Mouse (Mus musculus): ENCODE results near the gene Map3k5. TPM values are rescaled to one million over a fixed set of nuclear protein-coding genes. Genes with fewer than 3 reads are reported as not detected.

The Map3k5 gene
- polyA plus RNA-seq, 1 experiment from 2014 or later, result 3.1 TPM

DNA sequence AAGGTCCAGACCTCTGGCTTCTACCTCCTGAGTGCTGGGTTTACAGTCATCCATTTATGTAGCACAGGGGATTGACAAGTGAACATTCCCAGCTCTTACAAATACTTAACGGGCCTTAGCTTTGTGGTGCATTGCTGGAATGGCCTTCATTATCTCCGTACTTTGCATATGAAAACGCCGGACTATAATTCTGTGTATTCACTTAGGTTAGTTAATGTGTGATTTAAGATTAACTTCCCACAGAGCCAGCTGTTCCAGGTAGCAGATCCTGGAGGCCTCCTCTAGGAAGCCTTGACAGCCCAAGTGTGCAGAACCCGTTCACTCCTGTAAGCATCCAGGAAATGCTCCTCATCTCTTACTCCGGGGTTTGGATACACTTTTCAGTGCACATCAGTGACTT is 4.5 kb downstream of the Map3k5 start:
- Histone ChIP-seq H3K36me3 (ENCODE audit: insufficient read depth, low read length) (no peaks in the 10 kb centered on the region), H3K27ac (ENCODE audit: low read length) (no peak overlapping the region), H3K4me1 (ENCODE audit: insufficient read depth, low read depth, low read length) (peaks cover 3% of the 10 kb centered on the region; the same call in 1 of the 2 replicates), H3K27me3 (replicated peaks; ENCODE audit: insufficient read depth, low read length) (no peaks in the 10 kb centered on the region), H3K4me3 (ENCODE audit: low read depth, low read length) (no peak overlapping the region), H3K4me2 (replicated peaks; ENCODE audit: low read depth, low read length) (no peak overlapping the region), H3K9me3 (ENCODE audit: low read length) (no peaks in the 10 kb centered on the region), H3K9ac (replicated peaks; ENCODE audit: low read depth) (no peak overlapping the region)
- DNase-seq (ENCODE audit: low spot score) (no peak), ATAC-seq (no peak)
- no peak for TF ChIP-seq EP300 (IDR thresholded peaks at IDR 0.05)
- no peak for TF ChIP-seq CTCF (IDR thresholded peaks at IDR 0.05)
- 81% methylated on average over 6 of the region's 6 CpGs for WGBS

DNA sequence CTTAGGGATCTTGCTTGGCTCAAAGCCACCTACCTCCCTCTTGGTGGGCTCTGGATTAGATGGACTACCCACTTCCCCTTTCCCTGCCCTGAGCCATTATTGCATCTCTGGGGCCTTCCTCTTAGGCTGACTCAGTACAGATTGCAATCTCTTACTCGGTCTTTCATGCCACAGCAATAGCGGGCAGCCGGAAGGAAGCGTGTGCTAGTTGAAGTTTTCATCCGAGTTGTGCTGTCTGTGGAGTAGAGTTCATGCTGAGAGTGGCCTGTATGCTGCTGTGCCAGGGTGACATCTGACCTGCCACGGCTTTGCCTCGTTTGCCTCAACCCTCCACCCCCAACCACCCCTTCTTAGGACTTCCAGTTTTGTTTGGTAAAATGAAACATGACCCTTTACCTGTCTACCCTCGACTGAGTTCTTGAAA is 5.0 kb downstream of the Map3k5 start:
- no peak for TF ChIP-seq EP300 (IDR thresholded peaks at IDR 0.05)
- no peak for TF ChIP-seq CTCF (IDR thresholded peaks at IDR 0.05)
- DNase-seq (ENCODE audit: low spot score) (peak; percentile 47), ATAC-seq (peak; percentile 19)
- Histone ChIP-seq H3K9me3 (ENCODE audit: low read length) (no peaks in the 10 kb centered on the region), H3K4me2 (replicated peaks; ENCODE audit: low read depth, low read length) (no peak overlapping the region), H3K4me1 (ENCODE audit: insufficient read depth, low read depth, low read length) (peaks cover 3% of the 10 kb centered on the region; the same call in 1 of the 2 replicates), H3K27me3 (replicated peaks; ENCODE audit: insufficient read depth, low read length) (no peaks in the 10 kb centered on the region), H3K9ac (replicated peaks; ENCODE audit: low read depth) (no peak overlapping the region), H3K4me3 (ENCODE audit: low read depth, low read length) (no peak overlapping the region), H3K27ac (ENCODE audit: low read length) (no peak overlapping the region), H3K36me3 (ENCODE audit: insufficient read depth, low read length) (no peaks in the 10 kb centered on the region)
- WGBS, result 43% methylated on average over 8 of the region's 8 CpGs

DNA sequence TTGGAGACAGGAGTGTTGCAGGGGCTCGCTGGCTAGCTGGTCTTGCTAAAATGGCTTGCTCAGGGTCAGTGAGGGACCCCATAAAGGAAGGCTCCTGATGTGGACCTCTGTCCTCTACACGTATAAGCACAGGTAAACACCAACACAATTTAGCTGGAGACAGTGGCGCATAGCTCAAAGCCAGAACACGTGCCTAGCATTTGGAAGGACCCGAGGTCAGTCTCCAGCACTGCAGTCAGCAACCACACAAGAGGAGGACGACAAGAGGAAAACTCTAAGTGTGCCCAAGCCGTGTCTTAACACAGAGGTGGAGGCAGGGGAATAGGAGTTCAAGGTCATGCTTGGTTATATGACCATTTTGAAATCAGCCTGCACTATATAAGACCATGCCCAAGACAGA is 5.9 kb downstream of the Map3k5 start:
- no peak for ATAC-seq

DNA sequence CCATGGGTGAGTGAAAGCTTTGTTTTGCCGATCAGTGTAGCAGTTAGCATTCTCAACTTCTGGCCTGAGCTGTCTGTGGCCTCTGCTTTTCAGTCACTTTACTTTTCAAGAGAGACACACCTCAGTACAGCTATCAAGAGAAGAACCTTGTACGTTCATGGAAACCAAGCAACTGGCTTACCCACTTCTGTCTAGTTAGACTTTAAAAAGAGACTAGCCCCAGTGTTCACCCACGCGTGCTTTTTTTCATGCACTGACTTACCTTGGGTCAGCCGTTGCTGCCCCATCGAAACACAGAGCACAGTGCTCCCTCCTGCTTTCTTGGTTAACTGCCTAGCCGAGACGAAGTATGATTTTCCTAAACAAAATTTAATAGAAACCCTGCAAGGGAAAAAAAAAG is 6.4 kb downstream of the Map3k5 start:
- H3K27ac ChIP-seq (ENCODE audit: low read length), result no peak overlapping the region
- H3K4me1 ChIP-seq (ENCODE audit: insufficient read depth, low read depth, low read length), result peaks cover 3% of the 10 kb centered on the region; the same call in 1 of the 2 replicates
- no peak overlapping the region for H3K4me3 ChIP-seq (ENCODE audit: low read depth, low read length)
- H3K9me3 ChIP-seq (ENCODE audit: low read length), result no peaks in the 10 kb centered on the region
- no peak overlapping the region for H3K4me2 ChIP-seq (replicated peaks; ENCODE audit: low read depth, low read length)
- 77% methylated on average over 8 of the region's 8 CpGs for WGBS
- no peak for TF ChIP-seq CTCF (IDR thresholded peaks at IDR 0.05)
- no peak for TF ChIP-seq EP300 (IDR thresholded peaks at IDR 0.05)
- ATAC-seq (no peak), DNase-seq (ENCODE audit: low spot score) (no peak)
- H3K36me3 ChIP-seq (ENCODE audit: insufficient read depth, low read length), result no peaks in the 10 kb centered on the region
- H3K9ac ChIP-seq (replicated peaks; ENCODE audit: low read depth), result no peak overlapping the region
- no peaks in the 10 kb centered on the region for H3K27me3 ChIP-seq (replicated peaks; ENCODE audit: insufficient read depth, low read length)

More for the DNA sequence above, 5.9 kb downstream of the Map3k5 start:
- no peak overlapping the region for H3K4me2 ChIP-seq (replicated peaks; ENCODE audit: low read depth, low read length)
- H3K4me1 ChIP-seq (ENCODE audit: insufficient read depth, low read depth, low read length), result peaks cover 3% of the 10 kb centered on the region; the same call in 1 of the 2 replicates
- WGBS, result 83% methylated on average over 7 of the region's 7 CpGs
- no peak overlapping the region for H3K4me3 ChIP-seq (ENCODE audit: low read depth, low read length)
- no peaks in the 10 kb centered on the region for H3K36me3 ChIP-seq (ENCODE audit: insufficient read depth, low read length)
- no peak overlapping the region for H3K9ac ChIP-seq (replicated peaks; ENCODE audit: low read depth)
- no peaks in the 10 kb centered on the region for H3K9me3 ChIP-seq (ENCODE audit: low read length)
- no peak for TF ChIP-seq CTCF (IDR thresholded peaks at IDR 0.05)
- TF ChIP-seq EP300 (IDR thresholded peaks at IDR 0.05), result no peak
- no peak for DNase-seq (ENCODE audit: low spot score)
- no peak overlapping the region for H3K27ac ChIP-seq (ENCODE audit: low read length)
- H3K27me3 ChIP-seq (replicated peaks; ENCODE audit: insufficient read depth, low read length), result no peaks in the 10 kb centered on the region

DNA sequence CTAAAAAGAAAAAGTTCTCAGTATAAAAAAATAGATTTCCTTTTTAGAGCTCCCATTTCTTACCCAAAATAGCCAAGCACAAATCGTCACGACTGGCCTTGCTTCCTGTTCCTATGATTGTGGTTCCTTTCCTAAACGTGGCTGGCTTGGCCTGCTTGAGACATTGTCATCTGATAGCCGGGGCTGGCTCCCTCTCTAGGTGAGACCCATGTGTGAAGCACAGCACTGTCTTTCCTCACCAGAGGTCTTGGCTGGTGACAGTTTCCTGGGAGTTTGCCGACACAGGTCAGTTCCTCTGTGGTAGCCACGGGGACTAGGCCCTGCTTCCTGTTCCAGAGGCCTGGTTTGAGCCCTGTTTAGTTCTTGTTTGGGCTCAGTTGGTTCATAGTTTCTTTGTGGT is 6.8 kb downstream of the Map3k5 start:
- ATAC-seq (peak; percentile 20; the same call in 1 of the 2 replicates), DNase-seq (ENCODE audit: low spot score) (peak; percentile 19)
- H3K4me2 ChIP-seq (replicated peaks; ENCODE audit: low read depth, low read length), result no peak overlapping the region
- no peaks in the 10 kb centered on the region for H3K27me3 ChIP-seq (replicated peaks; ENCODE audit: insufficient read depth, low read length)
- H3K27ac ChIP-seq (ENCODE audit: low read length), result no peak overlapping the region
- no peak overlapping the region for H3K9ac ChIP-seq (replicated peaks; ENCODE audit: low read depth)
- WGBS, result 44% methylated on average over 6 of the region's 6 CpGs
- H3K4me1 ChIP-seq (ENCODE audit: insufficient read depth, low read depth, low read length), result peaks cover 3% of the 10 kb centered on the region; the same call in 1 of the 2 replicates
- H3K9me3 ChIP-seq (ENCODE audit: low read length), result no peaks in the 10 kb centered on the region
- TF ChIP-seq EP300 (IDR thresholded peaks at IDR 0.05) (no peak), CTCF (IDR thresholded peaks at IDR 0.05) (no peak)
- no peak overlapping the region for H3K4me3 ChIP-seq (ENCODE audit: low read depth, low read length)
- H3K36me3 ChIP-seq (ENCODE audit: insufficient read depth, low read length), result no peaks in the 10 kb centered on the region

DNA sequence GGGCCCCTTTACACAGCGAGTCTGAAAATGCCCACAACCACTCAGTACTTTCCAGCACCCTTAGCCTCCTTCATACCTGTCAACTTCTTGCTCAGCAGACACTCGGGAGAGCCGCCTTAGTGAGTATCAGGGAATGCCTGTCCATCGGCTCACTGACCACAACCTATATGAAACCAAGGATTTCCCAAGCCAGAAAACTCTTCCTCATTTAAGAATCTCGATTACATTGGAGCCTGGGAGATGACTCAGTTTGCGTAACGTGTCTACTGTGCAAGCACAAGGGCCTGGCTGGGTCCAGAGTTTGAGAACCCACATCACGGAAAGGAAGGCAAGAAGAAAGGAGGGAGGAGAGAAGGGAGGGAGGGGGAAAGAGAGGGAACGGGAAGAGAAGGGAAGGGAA is 7.6 kb downstream of the Map3k5 start:
- peak; percentile 46 for DNase-seq (ENCODE audit: low spot score)

DNA sequence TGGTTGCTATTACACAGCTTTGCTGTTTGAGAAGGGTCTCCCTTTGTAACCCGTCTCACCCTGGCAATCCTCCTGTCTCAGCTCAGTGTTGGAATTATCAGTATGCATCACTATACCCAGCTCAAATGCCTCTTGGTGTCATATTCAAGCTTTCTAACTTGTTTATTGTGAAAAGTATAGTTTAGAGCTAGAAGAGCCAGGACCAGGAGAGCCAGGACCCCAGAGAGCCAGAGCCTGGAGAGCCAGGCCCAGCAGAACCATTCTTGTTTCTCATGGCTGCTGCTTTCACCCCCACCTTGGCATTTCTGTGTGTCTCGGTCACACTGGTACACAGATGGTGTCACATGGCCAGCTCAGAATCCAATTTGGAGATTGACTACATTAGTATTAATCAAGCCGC is 8.3 kb downstream of the Map3k5 start:
- no peak for DNase-seq (ENCODE audit: low spot score)
- no peak overlapping the region for H3K9ac ChIP-seq (replicated peaks; ENCODE audit: low read depth)
- no peaks in the 10 kb centered on the region for H3K27me3 ChIP-seq (replicated peaks; ENCODE audit: insufficient read depth, low read length)
- H3K4me1 ChIP-seq (ENCODE audit: insufficient read depth, low read depth, low read length), result no peaks in the 10 kb centered on the region
- H3K27ac ChIP-seq (ENCODE audit: low read length), result no peak overlapping the region
- TF ChIP-seq EP300 (IDR thresholded peaks at IDR 0.05) (no peak), CTCF (IDR thresholded peaks at IDR 0.05) (no peak)
- no peak overlapping the region for H3K4me3 ChIP-seq (ENCODE audit: low read depth, low read length)
- no peaks in the 10 kb centered on the region for H3K9me3 ChIP-seq (ENCODE audit: low read length)
- no peak for ATAC-seq
- WGBS, result 92% methylated on average over 3 of the region's 3 CpGs
- no peaks in the 10 kb centered on the region for H3K36me3 ChIP-seq (ENCODE audit: insufficient read depth, low read length)
- H3K4me2 ChIP-seq (replicated peaks; ENCODE audit: low read depth, low read length), result no peak overlapping the region

More for the DNA sequence above, 7.6 kb downstream of the Map3k5 start:
- Histone ChIP-seq H3K4me1 (ENCODE audit: insufficient read depth, low read depth, low read length) (peaks cover under 1% of the 10 kb centered on the region; the same call in 1 of the 2 replicates), H3K9ac (replicated peaks; ENCODE audit: low read depth) (no peak overlapping the region), H3K4me3 (ENCODE audit: low read depth, low read length) (no peak overlapping the region), H3K27me3 (replicated peaks; ENCODE audit: insufficient read depth, low read length) (no peaks in the 10 kb centered on the region), H3K9me3 (ENCODE audit: low read length) (no peaks in the 10 kb centered on the region), H3K27ac (ENCODE audit: low read length) (no peak overlapping the region), H3K4me2 (replicated peaks; ENCODE audit: low read depth, low read length) (no peak overlapping the region), H3K36me3 (ENCODE audit: insufficient read depth, low read length) (no peaks in the 10 kb centered on the region)
- no peak for TF ChIP-seq CTCF (IDR thresholded peaks at IDR 0.05)
- TF ChIP-seq EP300 (IDR thresholded peaks at IDR 0.05), result no peak
- ATAC-seq, result no peak
- WGBS, result 78% methylated on average over 9 of the region's 9 CpGs
